Mouse (Mus musculus) stomach, postnatal 0 days (tissue): ENCODE measurements at regions not wholly inside any gene's neighbourhood (a gene's known extent, or its start where the extent isn't known, plus 50 kb on each side); places are given as distances from the start of the nearest gene placed in this dataset.

Experiments used
- CTCF ChIP-seq: IDR thresholded peaks from 2 replicates; pipeline ENCODE4 v1.5.1; 2016; ENCODE audit warnings: antibody characterized with exemption, low read depth, mild to moderate bottlenecking, moderate library complexity
- EP300 ChIP-seq: optimal IDR thresholded peaks from 2 replicates; pipeline ENCODE3; 2016; ENCODE audit warnings: antibody characterized with exemption

- TF ChIP-seq CTCF (no peak), EP300 (no peak)
Measured at GRCm38 (mm10) chr12:90623426-90623825, 114.8 kb downstream of the Dio2 start.
